Mouse (Mus musculus) lung, embryonic 15.5 days (tissue): ENCODE data around the gene Tln1. TPM values are rescaled to one million over a fixed set of nuclear protein-coding genes. Genes with fewer than 3 reads are reported as not detected.

ENCODE experiments used
- ATAC-seq: fragments of 200-750 bp; cut with Nextera tagmentation; 2 replicates; pipeline ENCODE4 v1.8.0; 2017; ENCODE audit warnings: moderate number of reproducible peaks, borderline replicate concordance; ENCODE audit not compliant: low FRiP score, low TSS enrichment; ENCODE audit errors: extremely low read depth
- H3K27ac ChIP-seq: fragments of 300-500 bp; sonication (generic); 2 replicates; pipeline ENCODE4 v1.5.1; 2015; ENCODE audit warnings: moderate library complexity, mild to moderate bottlenecking, inconsistent platforms
- H3K27me3 ChIP-seq: fragments of 300-500 bp; sonication (generic); 2 replicates; pipeline ENCODE4 v1.6.1; 2015; ENCODE audit warnings: inconsistent platforms
- H3K36me3 ChIP-seq: fragments of 300-500 bp; sonication (generic); 2 replicates; pipeline ENCODE4 v1.6.1; 2015; ENCODE audit warnings: inconsistent platforms
- H3K4me1 ChIP-seq: fragments of 300-500 bp; sonication (generic); 2 replicates; pipeline ENCODE4 v1.6.1; 2015; ENCODE audit warnings: inconsistent platforms
- H3K4me2 ChIP-seq: fragments of 300-500 bp; sonication (generic); 2 replicates; pipeline ENCODE4 v1.6.1; 2015; ENCODE audit warnings: inconsistent platforms, mild to moderate bottlenecking, moderate library complexity
- H3K4me3 ChIP-seq: fragments of 300-500 bp; sonication (generic); 2 replicates; pipeline ENCODE4 v1.5.1; 2015; ENCODE audit warnings: mild to moderate bottlenecking, inconsistent platforms
- H3K9ac ChIP-seq: fragments of 300-500 bp; sonication (generic); 2 replicates; pipeline ENCODE4 v1.6.1; 2015; ENCODE audit warnings: inconsistent platforms
- H3K9me3 ChIP-seq: fragments of 300-500 bp; sonication (generic); 2 replicates; pipeline ENCODE4 v1.6.1; 2016; ENCODE audit warnings: inconsistent platforms
- WGBS: fragments of 180-500 bp; shearing (Covaris S2); methylation state at CpG from one replicate; pipeline ENCODE4 v1.1.7; 2015; 5-methylcytosine and 5-hydroxymethylcytosine counted together
- polyA plus RNA-seq: library from polyadenylated mRNA; unstranded; fragments of >200 nt; fragmentation: Nextera tagmentation; extraction: Ambion mirVana; gene quantifications from 2 replicates; pipeline ENCODE4 v1.2.1, GENCODE M21; 2015

Gene Tln1
- polyA plus RNA-seq, 1 experiment from 2014 or later: 98.2 TPM

DNA sequence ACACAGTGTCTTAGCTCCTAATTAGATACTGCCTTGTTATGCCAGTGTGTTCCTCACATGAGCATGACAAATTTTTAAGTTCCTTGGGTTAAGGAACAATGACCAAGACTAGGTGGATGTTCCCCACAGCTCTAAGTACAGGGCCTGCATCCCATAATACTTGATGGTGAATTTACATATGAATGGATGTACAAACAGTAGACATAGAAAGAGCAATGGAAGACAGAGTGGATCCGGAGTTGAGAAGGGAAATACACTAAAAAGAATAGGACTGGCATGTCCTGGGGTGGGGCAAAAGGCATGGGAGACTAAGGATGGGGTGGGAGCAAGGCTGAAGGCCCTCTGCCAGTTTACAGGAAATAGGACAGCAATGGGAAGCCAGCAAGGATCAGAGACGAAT lies 12.9 kb upstream of the Tln1 start:
- Histone ChIP-seq H3K4me1 (peaks cover 38% of the 10 kb centered on the region), H3K4me2 (peak overlapping the region; percentile 7; the same call in 1 of the 2 replicates), H3K4me3 (no peak overlapping the region), H3K9me3 (no peaks in the 10 kb centered on the region), H3K9ac (no peak overlapping the region), H3K27me3 (no peaks in the 10 kb centered on the region), H3K36me3 (peaks cover 29% of the 10 kb centered on the region), H3K27ac (no peak overlapping the region)
- no peak for ATAC-seq
- WGBS: 65% methylated on average over 2 of the region's 2 CpGs

GRCm38 (mm10) chr4:43573561-43573960 lies 11.1 kb upstream of the Tln1 start:
- ATAC-seq: no peak
- Histone ChIP-seq H3K36me3 (peaks cover 47% of the 10 kb centered on the region), H3K4me1 (peaks cover 27% of the 10 kb centered on the region), H3K27me3 (no peaks in the 10 kb centered on the region), H3K4me3 (no peak overlapping the region), H3K9ac (no peak overlapping the region), H3K27ac (no peak overlapping the region), H3K9me3 (no peaks in the 10 kb centered on the region), H3K4me2 (no peak overlapping the region)
- 88% methylated on average over 4 of the region's 4 CpGs for WGBS

GRCm38 (mm10) chr4:43571395-43572045 lies 9.0 kb upstream of the Tln1 start:
- no peak for ATAC-seq
- no peaks in the 10 kb centered on the region for H3K27me3 ChIP-seq
- H3K36me3 ChIP-seq: peaks cover 67% of the 10 kb centered on the region
- no peak overlapping the region for H3K27ac ChIP-seq
- WGBS: 79% methylated on average over 6 of the region's 6 CpGs
- H3K4me2 ChIP-seq: no peak overlapping the region
- no peak overlapping the region for H3K4me3 ChIP-seq
- H3K9me3 ChIP-seq: no peaks in the 10 kb centered on the region
- no peak overlapping the region for H3K9ac ChIP-seq
- H3K4me1 ChIP-seq: peaks cover 11% of the 10 kb centered on the region

- Histone ChIP-seq H3K4me2 (no peak overlapping the region), H3K27me3 (no peaks in the 10 kb centered on the region), H3K27ac (no peak overlapping the region), H3K4me3 (no peak overlapping the region), H3K36me3 (peaks cover 73% of the 10 kb centered on the region), H3K9ac (no peak overlapping the region), H3K9me3 (no peaks in the 10 kb centered on the region), H3K4me1 (peaks cover 14% of the 10 kb centered on the region)
- WGBS: 88% methylated on average over 9 of the region's 9 CpGs
- no peak for ATAC-seq
Observed at GRCm38 (mm10) chr4:43567140-43567539, 4.6 kb upstream of the Tln1 start.

- no peaks in the 10 kb centered on the region for H3K9me3 ChIP-seq
- no peak overlapping the region for H3K4me3 ChIP-seq
- H3K4me1 ChIP-seq: peaks cover 34% of the 10 kb centered on the region
- ATAC-seq: no peak
- no peak overlapping the region for H3K9ac ChIP-seq
- H3K27me3 ChIP-seq: no peaks in the 10 kb centered on the region
- no peak overlapping the region for H3K4me2 ChIP-seq
- WGBS: 27% methylated on average over 2 of the region's 2 CpGs
- H3K27ac ChIP-seq: no peak overlapping the region
- H3K36me3 ChIP-seq: peaks cover 47% of the 10 kb centered on the region
Observed at GRCm38 (mm10) chr4:43564231-43564630, 1.7 kb upstream of the Tln1 start.

GRCm38 (mm10) chr4:43563601-43563875 lies 1.0 kb upstream of the Tln1 start:
- ATAC-seq: no peak
- no peaks in the 10 kb centered on the region for H3K27me3 ChIP-seq
- H3K9me3 ChIP-seq: no peaks in the 10 kb centered on the region
- peak overlapping the region; percentile 69 for H3K4me2 ChIP-seq
- WGBS: 75% methylated on average over 4 of the region's 4 CpGs
- peak overlapping the region; percentile 62 for H3K4me3 ChIP-seq
- peaks cover 40% of the 10 kb centered on the region for H3K36me3 ChIP-seq
- peak overlapping the region; percentile 80 for H3K9ac ChIP-seq
- no peak overlapping the region for H3K27ac ChIP-seq
- peaks cover 41% of the 10 kb centered on the region for H3K4me1 ChIP-seq

DNA sequence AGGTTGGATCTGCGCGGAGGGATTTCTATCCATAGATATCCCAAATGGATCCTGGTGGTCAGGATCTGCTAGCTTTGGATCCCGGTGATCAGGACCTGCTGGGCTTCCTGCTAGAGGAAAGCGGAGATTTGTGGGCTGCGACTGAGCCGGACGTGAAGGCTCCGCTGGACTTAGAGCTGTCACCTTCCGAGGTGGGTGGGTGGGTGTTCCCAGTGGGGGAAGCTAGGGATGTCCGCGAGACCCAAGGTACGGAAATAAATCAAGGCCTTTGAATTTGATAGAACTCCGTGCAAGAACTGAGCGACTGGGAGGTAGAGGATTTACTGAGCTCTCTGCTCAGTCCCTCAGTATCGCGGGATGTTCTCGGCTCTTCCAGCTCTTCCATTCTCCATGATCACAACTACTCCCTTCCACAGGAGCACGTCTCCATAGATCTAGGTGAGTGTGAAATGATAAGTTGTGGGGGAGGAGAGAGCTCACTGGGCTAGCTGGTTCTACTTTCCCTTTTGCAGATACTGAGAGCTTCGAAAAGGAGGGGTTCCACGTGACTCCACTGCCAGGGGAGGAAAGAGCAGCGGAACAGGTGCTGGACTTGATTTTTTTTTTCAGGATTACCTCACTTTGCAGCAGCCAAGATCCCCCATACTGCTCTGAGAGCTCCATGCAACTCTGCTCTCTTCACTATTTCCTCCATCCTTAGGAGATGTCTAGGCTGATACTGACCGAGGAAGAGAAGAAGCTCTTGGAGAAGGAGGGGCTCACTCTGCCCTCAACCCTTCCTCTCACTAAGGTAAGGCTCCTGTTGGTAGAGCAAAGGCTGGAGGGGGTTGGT lies 494 bp upstream of the Tln1 start:
- peaks cover 46% of the 10 kb centered on the region for H3K4me1 ChIP-seq
- peak overlapping the region; percentile 69 for H3K4me2 ChIP-seq
- H3K27ac ChIP-seq: peak overlapping the region; percentile 99
- H3K4me3 ChIP-seq: peak overlapping the region; percentile 62
- peaks cover 35% of the 10 kb centered on the region for H3K36me3 ChIP-seq
- H3K27me3 ChIP-seq: no peaks in the 10 kb centered on the region
- no peak; the same call in 1 of the 2 replicates for ATAC-seq
- no peaks in the 10 kb centered on the region for H3K9me3 ChIP-seq
- H3K9ac ChIP-seq: peak overlapping the region; percentile 80
- 6% methylated on average over 22 of the region's 22 CpGs for WGBS

DNA sequence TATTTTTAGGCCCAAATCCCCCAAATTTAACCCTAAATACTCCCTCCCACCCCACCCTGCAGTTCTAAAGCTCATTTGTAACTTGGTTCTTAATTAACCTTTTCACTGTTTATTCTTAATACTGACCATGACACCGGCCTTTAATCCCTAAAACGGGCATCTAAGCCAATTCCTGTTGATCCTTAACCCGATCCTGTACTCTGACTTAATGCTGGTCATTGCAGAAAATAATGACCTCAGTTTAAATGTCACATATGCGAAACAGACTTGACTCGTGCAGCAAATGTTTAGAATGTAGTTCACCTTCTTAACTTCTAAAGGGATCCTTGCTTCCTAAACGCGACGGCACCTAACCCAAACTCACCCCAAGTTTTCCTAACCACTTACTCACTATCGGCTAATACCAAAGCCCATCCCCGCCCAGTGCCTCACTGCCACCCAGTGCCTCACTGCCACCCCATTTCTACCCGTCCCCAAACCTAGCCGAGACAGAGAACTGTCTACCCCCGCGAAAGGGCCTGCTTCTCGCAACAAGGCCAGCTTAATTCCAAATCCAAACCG lies 975 bp downstream of the Tln1 start:
- H3K27me3 ChIP-seq: no peaks in the 10 kb centered on the region
- H3K36me3 ChIP-seq: peaks cover 27% of the 10 kb centered on the region
- peak; percentile 1; the same call in 1 of the 2 replicates for ATAC-seq
- peak overlapping the region; percentile 62 for H3K4me3 ChIP-seq
- peak overlapping the region; percentile 99 for H3K27ac ChIP-seq
- peak overlapping the region; percentile 69 for H3K4me2 ChIP-seq
- 1% methylated on average over 16 of the region's 16 CpGs for WGBS
- peak overlapping the region; percentile 80 for H3K9ac ChIP-seq
- H3K9me3 ChIP-seq: no peaks in the 10 kb centered on the region
- H3K4me1 ChIP-seq: peaks cover 59% of the 10 kb centered on the region

- Histone ChIP-seq H3K36me3 (peaks cover 27% of the 10 kb centered on the region), H3K4me3 (peak overlapping the region; percentile 62), H3K9me3 (no peaks in the 10 kb centered on the region), H3K9ac (peak overlapping the region; percentile 80), H3K4me1 (peaks cover 59% of the 10 kb centered on the region), H3K27me3 (no peaks in the 10 kb centered on the region), H3K27ac (peak overlapping the region; percentile 99), H3K4me2 (peak overlapping the region; percentile 69)
- WGBS: 10% methylated on average over 2 of the region's 2 CpGs
- ATAC-seq: no peak
Observed at GRCm38 (mm10) chr4:43560976-43561375, 1.5 kb downstream of the Tln1 start.

- peak overlapping the region; percentile 69 for H3K4me2 ChIP-seq
- peaks cover 27% of the 10 kb centered on the region for H3K36me3 ChIP-seq
- ATAC-seq: no peak
- H3K9me3 ChIP-seq: no peaks in the 10 kb centered on the region
- WGBS: 19% methylated on average over 6 of the region's 6 CpGs
- peak overlapping the region; percentile 99 for H3K27ac ChIP-seq
- H3K4me1 ChIP-seq: peaks cover 59% of the 10 kb centered on the region
- H3K4me3 ChIP-seq: peak overlapping the region; percentile 62
- peak overlapping the region; percentile 80 for H3K9ac ChIP-seq
- H3K27me3 ChIP-seq: no peaks in the 10 kb centered on the region
Observed at GRCm38 (mm10) chr4:43560243-43560611, 2.3 kb downstream of the Tln1 start.

DNA sequence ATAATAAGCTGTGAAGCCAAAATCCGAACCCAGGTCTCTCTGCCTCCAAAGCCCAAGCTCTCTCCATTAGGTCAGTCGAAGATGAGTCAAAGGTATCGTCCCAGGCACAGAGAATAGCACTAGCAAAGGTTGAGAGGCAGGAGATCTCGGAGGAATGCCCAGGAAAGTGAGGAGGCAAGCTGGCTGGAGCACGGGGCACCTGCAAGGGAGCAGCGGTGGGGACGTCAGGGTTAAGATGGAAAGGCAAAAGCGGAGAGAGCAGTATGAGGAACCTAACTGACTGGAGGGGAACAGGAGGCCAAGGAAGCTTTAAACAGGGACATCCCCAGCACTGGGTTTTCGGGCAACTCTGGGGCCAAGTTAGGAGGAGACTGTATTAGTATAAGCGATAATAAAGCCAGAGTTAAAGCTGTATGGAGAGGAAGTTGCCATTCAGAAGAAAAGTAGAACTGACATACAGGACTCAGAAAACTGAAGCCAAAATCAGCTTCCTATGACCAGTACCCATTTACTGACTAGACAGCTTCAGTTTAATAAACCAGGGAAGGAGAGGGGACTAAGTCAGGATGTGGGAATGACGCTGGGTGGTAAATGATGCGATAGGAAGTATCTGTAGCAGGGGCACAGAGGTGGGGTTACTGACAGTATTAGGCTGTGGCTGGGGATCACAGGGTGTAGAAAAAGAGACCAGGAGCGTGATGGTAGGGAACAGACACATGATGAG lies 2.8 kb downstream of the Tln1 start:
- WGBS: 55% methylated on average over 13 of the region's 13 CpGs
- H3K4me1 ChIP-seq: peaks cover 59% of the 10 kb centered on the region

More for the DNA sequence above, 2.8 kb downstream of the Tln1 start:
- Histone ChIP-seq H3K9me3 (no peaks in the 10 kb centered on the region), H3K27me3 (no peaks in the 10 kb centered on the region), H3K9ac (peak overlapping the region; percentile 80), H3K36me3 (peaks cover 27% of the 10 kb centered on the region), H3K4me2 (peak overlapping the region; percentile 69), H3K4me3 (peak overlapping the region; percentile 62), H3K27ac (peak overlapping the region; percentile 99)
- ATAC-seq: no peak
